Mouse (Mus musculus) MEL (cell line): ENCODE data around the gene Nqo2. TPM values are rescaled to one million over a fixed set of nuclear protein-coding genes. Genes with fewer than 3 reads are reported as not detected.
A peak's percentile ranks its signal among the peaks of the same experiment; 100 is the strongest.

Experiments
- DNase-seq: peaks from one replicate; pipeline ENCODE4 v3.0.0; 2011; ENCODE audit warnings: low read depth, low spot score
- H3K27ac ChIP-seq: 2 replicates; pipeline ENCODE4 v1.5.1; 2012; ENCODE audit warnings: low read depth, mild to moderate bottlenecking, control low read depth, low read length, moderate library complexity; ENCODE audit not compliant: control insufficient read depth
- H3K27me3 ChIP-seq, 2 experiments: fragments of 150-350 bp in 1 of 2; sonication (generic) in 1 of 2; 2 replicates each; pipeline ENCODE4 v1.6.1; 2012; ENCODE audit warnings: low read length in 2 of 2, mild to moderate bottlenecking in 2 of 2, improper control_type of control experiment in 1 of 2, moderate library complexity in 1 of 2; ENCODE audit not compliant: insufficient read depth in 2 of 2, control insufficient read depth in 1 of 2
- H3K36me3 ChIP-seq, 2 experiments: 2 replicates each; pipeline ENCODE4 v1.6.1; 2012 to 2014; ENCODE audit warnings: low read length in 2 of 2, improper control_type of control experiment in 1 of 2, inconsistent platforms in 1 of 2, mild to moderate bottlenecking in 1 of 2; ENCODE audit not compliant: insufficient read depth in 2 of 2, control insufficient read depth in 1 of 2
- H3K4me1 ChIP-seq, 2 experiments: fragments of 150-350 bp in 1 of 2; sonication (generic) in 1 of 2; 2 replicates each; pipeline ENCODE4 v1.6.1; 2012; ENCODE audit warnings: low read length in 2 of 2, improper control_type of control experiment in 1 of 2, mild to moderate bottlenecking in 1 of 2; ENCODE audit not compliant: insufficient read depth in 2 of 2, control insufficient read depth in 1 of 2
- H3K4me3 ChIP-seq, 2 experiments: fragments of 150-350 bp in 1 of 2; sonication (generic) in 1 of 2; 2 replicates each; pipeline ENCODE4 v1.5.1; 2012; ENCODE audit warnings: low read depth in 2 of 2, low read length in 2 of 2, mild to moderate bottlenecking in 2 of 2, moderate library complexity in 2 of 2, control low read depth in 1 of 2, improper control_type of control experiment in 1 of 2; ENCODE audit not compliant: control insufficient read depth in 1 of 2, insufficient read depth in 1 of 2
- H3K79me2 ChIP-seq: 2 replicates; pipeline ENCODE4 v1.6.1; 2012; ENCODE audit warnings: mild to moderate bottlenecking, low read length, moderate library complexity; ENCODE audit not compliant: control insufficient read depth, poor library complexity, insufficient read depth
- H3K9ac ChIP-seq: 2 replicates; pipeline ENCODE4 v1.6.1; 2012; ENCODE audit warnings: low read depth, mild to moderate bottlenecking, control low read depth, low read length, moderate library complexity; ENCODE audit not compliant: control insufficient read depth, poor library complexity, severe bottlenecking
- H3K9me3 ChIP-seq: fragments of 150-350 bp; sonication (generic); replicated peaks from 2 replicates; pipeline ENCODE4 v1.6.1; 2012; ENCODE audit warnings: mild to moderate bottlenecking, low read length, improper control_type of control experiment, moderate library complexity; ENCODE audit not compliant: insufficient read depth
- CHD1 ChIP-seq: IDR thresholded peaks from 2 replicates; pipeline ENCODE4 v1.6.1; 2012; ENCODE audit warnings: low read depth, mild to moderate bottlenecking, inconsistent platforms, low read length, improper control_type of control experiment
- CTCF ChIP-seq, 3 experiments: IDR thresholded peaks in 2 of 3; conservative IDR thresholded peaks in 1 of 3; 2 replicates each; pipeline ENCODE4 v1.5.1; 2011 to 2012; ENCODE audit warnings: low read length in 3 of 3, low read depth in 2 of 3, mild to moderate bottlenecking in 2 of 3, improper control_type of control experiment in 1 of 3, inconsistent platforms in 1 of 3, mixed read lengths in 1 of 3, moderate library complexity in 1 of 3; ENCODE audit not compliant: control insufficient read depth in 1 of 3, insufficient read depth in 1 of 3, poor library complexity in 1 of 3, severe bottlenecking in 1 of 3
- ELF1 ChIP-seq: IDR thresholded peaks from 2 replicates; pipeline ENCODE4 v1.6.1; 2014; ENCODE audit warnings: low read depth, mild to moderate bottlenecking, inconsistent platforms, low read length, improper control_type of control experiment, moderate library complexity
- EP300 ChIP-seq, 2 experiments: IDR thresholded peaks; 2 replicates each; pipeline ENCODE4 v1.6.1; 2011; ENCODE audit warnings: improper control_type of control experiment in 2 of 2, low read length in 2 of 2, low read depth in 1 of 2, mild to moderate bottlenecking in 1 of 2
- GATA1 ChIP-seq: IDR thresholded peaks from 2 replicates; pipeline ENCODE4 v1.6.1; 2011; ENCODE audit warnings: low read depth, low read length, improper control_type of control experiment
- HCFC1 ChIP-seq: IDR thresholded peaks from 2 replicates; pipeline ENCODE4 v1.6.1; 2012; ENCODE audit warnings: low read depth, mild to moderate bottlenecking, inconsistent platforms, low read length, improper control_type of control experiment, moderate library complexity
- MAFK ChIP-seq: IDR thresholded peaks from 2 replicates; pipeline ENCODE4 v1.6.1; 2011; ENCODE audit warnings: low read depth, mild to moderate bottlenecking, low read length, improper control_type of control experiment, borderline replicate concordance
- MAZ ChIP-seq: IDR thresholded peaks from 2 replicates; pipeline ENCODE4 v1.6.1; 2012; ENCODE audit warnings: low read depth, mild to moderate bottlenecking, inconsistent platforms, low read length, improper control_type of control experiment
- MXI1 ChIP-seq: IDR thresholded peaks from 2 replicates; pipeline ENCODE4 v1.6.1; 2011; ENCODE audit warnings: mild to moderate bottlenecking, low read depth, low read length, improper control_type of control experiment
- MYB ChIP-seq: IDR thresholded peaks from 2 replicates; pipeline ENCODE4 v1.6.1; 2011; ENCODE audit warnings: mild to moderate bottlenecking, low read depth, low read length, improper control_type of control experiment
- NELFE ChIP-seq: IDR thresholded peaks from 2 replicates; pipeline ENCODE4 v1.6.1; 2011; ENCODE audit warnings: low read depth, low read length, improper control_type of control experiment
- POLR2AphosphoS2 ChIP-seq: IDR thresholded peaks from 2 replicates; pipeline ENCODE4 v1.6.1; 2011; ENCODE audit warnings: low read length, improper control_type of control experiment
- RCOR1 ChIP-seq: IDR thresholded peaks from 2 replicates; pipeline ENCODE4 v1.6.1; 2012; ENCODE audit warnings: low read depth, mild to moderate bottlenecking, inconsistent platforms, low read length, improper control_type of control experiment
- SIN3A ChIP-seq: IDR thresholded peaks from 2 replicates; pipeline ENCODE4 v1.6.1; 2012; ENCODE audit warnings: low read length, improper control_type of control experiment, inconsistent platforms
- SMC3 ChIP-seq: IDR thresholded peaks from 2 replicates; pipeline ENCODE4 v1.6.1; 2011; ENCODE audit warnings: low read depth, low read length, improper control_type of control experiment
- TBP ChIP-seq: IDR thresholded peaks from 2 replicates; pipeline ENCODE4 v1.8.0; 2011; ENCODE audit warnings: low read depth, low read length, improper control_type of control experiment
- TCF12 ChIP-seq: IDR thresholded peaks from 2 replicates; pipeline ENCODE4 v1.6.1; 2014; ENCODE audit warnings: low read depth, mild to moderate bottlenecking, inconsistent platforms, low read length, improper control_type of control experiment, moderate library complexity
- USF1 ChIP-seq: IDR thresholded peaks from 2 replicates; pipeline ENCODE4 v1.6.1; 2014; ENCODE audit warnings: low read depth, mild to moderate bottlenecking, inconsistent platforms, low read length, improper control_type of control experiment, moderate library complexity
- ZC3H11A ChIP-seq: IDR thresholded peaks from 2 replicates; pipeline ENCODE4 v1.6.1; 2012; ENCODE audit warnings: low read depth, mild to moderate bottlenecking, inconsistent platforms, low read length, improper control_type of control experiment
- polyA plus RNA-seq, 2 experiments: library from polyadenylated mRNA; stranded (reverse) in 1 of 2; unstranded in 1 of 2; fragments of >175 nt in 1 of 2; fragments of >200 nt in 1 of 2; gene quantifications; 2 replicates each; pipeline versions ENCODE4 v1.2.1 to v1.2.4; 2012; ENCODE audit warnings: low replicate concordance in 2 of 2, low read depth in 1 of 2; ENCODE audit not compliant: insufficient read length in 2 of 2, insufficient read depth in 1 of 2, missing spikeins in 1 of 2
- total RNA-seq: library from RNA; depleted of rRNA; stranded (reverse); fragments of 300-350 nt; gene quantifications from 2 replicates; pipeline ENCODE4 v1.2.3, GENCODE M21; 2012

Gene Nqo2
- total and polyA plus RNA-seq, 3 experiments = 3.7 to 7.6 TPM; not detected in 1

- TF ChIP-seq TCF12 = 0 out of 2 replicates have a peak, but pooled peaks have one; percentile 27
- no peak for TF ChIP-seq EP300 (IDR thresholded peaks at IDR 0.05; ENCODE audit: low read depth in 1 of 2, low read length in 2 of 2)
- peak; percentile 60 for TF ChIP-seq ELF1
- TF ChIP-seq CHD1 = no peak
- peak; percentile 84 for TF ChIP-seq TBP
Observed at GRCm38 (mm10) chr13:33964206-33965046, at the start of gene Nqo2 (continued).

- H3K27me3 ChIP-seq = no peaks in the 10 kb centered on the region
- H3K9ac ChIP-seq = no peak overlapping the region
- H3K27ac ChIP-seq = no peak overlapping the region
- no peaks in the 10 kb centered on the region for H3K9me3 ChIP-seq
- DNase-seq = no peak
- no peak overlapping the region for H3K4me3 ChIP-seq
- H3K79me2 ChIP-seq = no peaks in the 10 kb centered on the region
- peaks cover 0 to 3% of the 10 kb centered on the region in 2 experiments; a peak in 2 of 4 replicates for H3K36me3 ChIP-seq
- TF ChIP-seq MAZ (no peak), POLR2AphosphoS2 (no peak), GATA1 (no peak), NELFE (no peak), USF1 (no peak)
- H3K4me1 ChIP-seq = no peaks in the 10 kb centered on the region
Observed at GRCm38 (mm10) chr13:33921041-33921440, 43.4 kb upstream of the Nqo2 start.

- Histone ChIP-seq H3K4me1 (no peaks in the 10 kb centered on the region), H3K27me3 (no peaks in the 10 kb centered on the region), H3K27ac (no peak overlapping the region), H3K36me3 (peaks cover 0 to 3% of the 10 kb centered on the region in 2 experiments; a peak in 2 of 4 replicates), H3K9me3 (no peaks in the 10 kb centered on the region), H3K9ac (no peak overlapping the region), H3K79me2 (no peaks in the 10 kb centered on the region), H3K4me3 (no peak overlapping the region)
- TF ChIP-seq MAFK (no peak), MAZ (no peak), SIN3A (no peak), MXI1 (no peak), CHD1 (no peak), GATA1 (no peak), SMC3 (no peak), EP300 (IDR thresholded peaks at IDR 0.05; ENCODE audit: low read depth in 1 of 2, low read length in 2 of 2) (no peak), ZC3H11A (no peak), NELFE (no peak), CTCF (IDR thresholded peaks at IDR 0.05 in 2 of 3, conservative IDR thresholded peaks at IDR 0.05 in 1 of 3; ENCODE audit: control insufficient read depth in 1 of 3, insufficient read depth in 1 of 3, low read depth in 2 of 3, low read length in 3 of 3, poor library complexity in 1 of 3, severe bottlenecking in 1 of 3) (no peak), HCFC1 (no peak), RCOR1 (no peak), MYB (no peak)
- DNase-seq = no peak
Observed at GRCm38 (mm10) chr13:33921699-33922098, 42.8 kb upstream of the Nqo2 start.
